Mouse (Mus musculus) heart, postnatal 0 days (tissue): Measurements from ENCODE around the gene Uhrf2.
A peak's percentile ranks its signal among the peaks of the same experiment; 100 is the strongest.

Source experiments
- CTCF ChIP-seq: IDR thresholded peaks from 2 replicates; pipeline ENCODE4 v1.5.1; 2016; ENCODE audit warnings: antibody characterized with exemption, control low read depth, low read depth
- EP300 ChIP-seq: IDR thresholded peaks from 2 replicates; pipeline ENCODE4 v1.6.1; 2016; ENCODE audit warnings: antibody characterized with exemption, low read depth

GRCm38 (mm10) chr19:30045857-30046256 lies 15.5 kb downstream of the Uhrf2 start:
- no peak for TF ChIP-seq EP300
- TF ChIP-seq CTCF: peak; percentile 15; the same call in 1 of the 2 replicates
